Mouse (Mus musculus) heart, postnatal 25 days (tissue): ENCODE measurements around the gene Efcab5. TPM values are rescaled to one million over a fixed set of nuclear protein-coding genes. Genes with fewer than 3 reads are reported as not detected.

Source experiments
- DNase-seq: peaks from one replicate; pipeline ENCODE4 v3.0.0; 2022; ENCODE audit warnings: low spot score
- intact Hi-C: fragments of 180-260 bp; cut with DNase I; formaldehyde crosslinking; loops from one replicate; pipeline ENCODE4 v1.15.1; 2025
- microRNA-seq: library from miRNA; unstranded; fragments of <30 nt; microRNA quantifications from one replicate; pipeline ENCODE4 v1.2.0, GENCODE M21; 2022
- total RNA-seq, 2 experiments: library from RNA; stranded (reverse); gene quantifications; 2 replicates each; pipeline ENCODE4 v1.2.3; 2021

The Efcab5 gene
- total RNA-seq, 2 experiments from 2014 or later, result 0.25 to 0.65 TPM

DNA sequence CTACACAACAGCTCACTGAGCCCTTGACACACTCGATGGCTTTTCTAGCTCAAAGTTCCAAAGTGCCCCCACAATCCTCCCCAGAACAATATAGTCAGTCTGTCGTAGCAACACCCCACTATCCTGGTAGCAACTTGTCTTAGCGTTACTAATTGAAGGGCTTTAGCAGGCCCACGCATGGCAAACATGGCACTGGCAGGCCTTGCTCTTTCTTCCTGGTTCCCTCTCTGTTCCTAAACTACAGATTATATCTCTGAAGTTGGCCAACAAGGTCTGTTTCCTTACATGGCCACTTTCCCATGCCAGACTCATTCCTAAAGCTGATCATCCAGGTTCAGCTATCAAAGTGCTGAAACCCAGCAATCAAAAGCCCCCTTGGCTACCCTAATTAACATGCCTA is 146.9 kb downstream of the Efcab5 start:
- DNase-seq, result no peak
- intact Hi-C loops, result no loop called here

Small RNAs within 50 kb of the gene (microRNA-seq; reads per million reads assigned to microRNA genes)
- gene Mir423, result 3,154 reads per million, percentile 89 among the genes with 10 or more reads in this experiment

Other genes starting within 250 kb of the Efcab5 start
- gene Slc6a4, start 190.4 kb downstream of the Efcab5 start, total RNA-seq, result under 1 TPM; 0.52 to 0.67 TPM
- 10 to 100 TPM in 1 of 2 experiments, 1 to 10 TPM in 1; 8.2 to 11.5 TPM for gene Nsrp1, start 110.5 kb downstream of the Efcab5 start, total RNA-seq
- gene Ssh2, start 27.3 kb upstream of the Efcab5 start, total RNA-seq, result 10 to 100 TPM; 80.0 to 87.7 TPM